Comparison of ENCODE assay signal across 10 mouse cellular contexts in genomic region chr13:83725831-83726230, GRCm38 (mm10).
DNase-seq lines count a peak whose midpoint lies in the region; ATAC-seq lines count a peak whose summit lies in the region.
"Had no signal": no experiment of that assay in that cellular context is flagged by ENCODE, and none has a peak within 500 bp of the region (broad histone marks: within the 10 kb centered on the region; RNA-seq: fewer than 3 reads in every experiment).

No protein-coding gene starts in this region.

- H3K9ac ChIP-seq in embryonic facial prominence, embryonic 11.5 days (replicated peaks; ENCODE audit: low read length) = no peak overlapping the region
- H3K9ac ChIP-seq in hindbrain, embryonic 15.5 days = peak overlapping the region; percentile 84
- peak overlapping the region; percentile 100 for H3K9ac ChIP-seq in neural tube, embryonic 14.5 days (replicated peaks; ENCODE audit: low read depth, low read length)

- H3K4me3 ChIP-seq in embryonic facial prominence, embryonic 11.5 days (ENCODE audit: low read depth, low read length) = no peak overlapping the region
- peak overlapping the region; percentile 77 for H3K4me3 ChIP-seq in hindbrain, embryonic 15.5 days
- peak overlapping the region; percentile 90 for H3K4me3 ChIP-seq in neural tube, embryonic 14.5 days (ENCODE audit: low read depth, low read length)

- no peaks in the 10 kb centered on the region for H3K4me1 ChIP-seq in embryonic facial prominence, embryonic 11.5 days (ENCODE audit: control insufficient read depth, insufficient read depth, low read length)
- H3K4me1 ChIP-seq in hindbrain, embryonic 15.5 days (replicated peaks) = no peaks in the 10 kb centered on the region
- H3K4me1 ChIP-seq in neural tube, embryonic 14.5 days (ENCODE audit: control insufficient read depth, insufficient read depth, low read length) = no peaks in the 10 kb centered on the region

- ATAC-seq in embryonic facial prominence, embryonic 11.5 days (replicated peaks; ENCODE audit: insufficient number of reproducible peaks, low FRiP score, low TSS enrichment, low read depth) = no peak
- no peak for ATAC-seq in hindbrain, embryonic 15.5 days (ENCODE audit: low FRiP score, low read depth)
- no peak for ATAC-seq in neural tube, embryonic 14.5 days (ENCODE audit: low read depth)
- ATAC-seq in inflammation-experienced regulatory T-cells, adult 6 months = no peak
- ATAC-seq: lung, postnatal 0 days had no signal

- no peak overlapping the region for H3K27ac ChIP-seq in embryonic facial prominence, embryonic 11.5 days (replicated peaks; ENCODE audit: low read depth, low read length)
- H3K27ac ChIP-seq in hindbrain, embryonic 15.5 days (replicated peaks) = peak overlapping the region; percentile 100
- peak overlapping the region; percentile 100 for H3K27ac ChIP-seq in neural tube, embryonic 14.5 days (ENCODE audit: low read depth, low read length)

- DNase-seq in heart, adult 11 months = peak; percentile 55
- no peak for DNase-seq in heart, adult 8-10 months (ENCODE audit: low spot score)
- DNase-seq in embryonic facial prominence, embryonic 11.5 days (ENCODE audit: low spot score) = peak; percentile 23
- DNase-seq in urinary bladder, adult 18-20 months (ENCODE audit: low spot score in 2 of 2) = no peak
- DNase-seq in adrenal gland, postnatal 10 days = no peak
- DNase-seq: spleen, adult 18-20 months had no signal

- H3K4me2 ChIP-seq in embryonic facial prominence, embryonic 11.5 days (ENCODE audit: low read depth, low read length) = no peak overlapping the region
- peak overlapping the region; percentile 78 for H3K4me2 ChIP-seq in hindbrain, embryonic 15.5 days
- H3K4me2 ChIP-seq in neural tube, embryonic 14.5 days (ENCODE audit: low read depth, low read length) = peak overlapping the region; percentile 81

- 3% methylated on average over 13 of the region's 13 CpGs for WGBS in embryonic facial prominence, embryonic 11.5 days
- WGBS in hindbrain, embryonic 15.5 days = 2% methylated on average over 13 of the region's 13 CpGs
- WGBS in neural tube, embryonic 14.5 days = 3% methylated on average over 13 of the region's 13 CpGs

- H3K9me3 ChIP-seq in embryonic facial prominence, embryonic 11.5 days (replicated peaks; ENCODE audit: control insufficient read depth, low read length) = no peaks in the 10 kb centered on the region
- H3K9me3 ChIP-seq in hindbrain, embryonic 15.5 days = no peaks in the 10 kb centered on the region
- no peaks in the 10 kb centered on the region for H3K9me3 ChIP-seq in neural tube, embryonic 14.5 days (ENCODE audit: control insufficient read depth, low read length)

- no peaks in the 10 kb centered on the region for H3K36me3 ChIP-seq in embryonic facial prominence, embryonic 11.5 days (replicated peaks; ENCODE audit: control insufficient read depth, insufficient read depth, low read depth, low read length)
- no peaks in the 10 kb centered on the region for H3K36me3 ChIP-seq in hindbrain, embryonic 15.5 days
- H3K36me3 ChIP-seq in neural tube, embryonic 14.5 days (ENCODE audit: control insufficient read depth, insufficient read depth, low read length) = no peaks in the 10 kb centered on the region

- peaks cover 62% of the 10 kb centered on the region for H3K27me3 ChIP-seq in embryonic facial prominence, embryonic 11.5 days (ENCODE audit: control insufficient read depth, insufficient read depth, low read length)
- no peaks in the 10 kb centered on the region for H3K27me3 ChIP-seq in hindbrain, embryonic 15.5 days
- H3K27me3 ChIP-seq in neural tube, embryonic 14.5 days (ENCODE audit: control insufficient read depth, insufficient read depth, low read length) = no peaks in the 10 kb centered on the region

Comparison
In these comparisons a context has a peak if more than half of its experiments do, and no peak if none do; other contexts are left out.
1. DNase-seq: peak in heart, adult 11 months (single experiment) and embryonic facial prominence, embryonic 11.5 days (single experiment); none in heart, adult 8-10 months (single experiment), urinary bladder, adult 18-20 months (0 of 2) and adrenal gland, postnatal 10 days (single experiment).